Mouse (Mus musculus): Measurements from ENCODE around the gene Ubxn11. TPM values are rescaled to one million over a fixed set of nuclear protein-coding genes. Genes with fewer than 3 reads are reported as not detected.

Gene Ubxn11
- polyA plus RNA-seq, 1 experiment from 2014 or later: 9.6 TPM

GRCm38 (mm10) chr4:134092382-134093288, 9.7 kb upstream of the Ubxn11 start:
- H3K4me1 ChIP-seq (replicated peaks): no peaks in the 10 kb centered on the region
- no peaks in the 10 kb centered on the region for H3K36me3 ChIP-seq
- H3K27me3 ChIP-seq: no peaks in the 10 kb centered on the region
- no peak overlapping the region for H3K4me3 ChIP-seq (replicated peaks)
- no peak overlapping the region for H3K27ac ChIP-seq
- 73% methylated on average over 6 of the region's 6 CpGs for WGBS
- no peak overlapping the region for H3K9ac ChIP-seq (replicated peaks)
- no peak for ATAC-seq (ENCODE audit: insufficient number of reproducible peaks, insufficient read depth, low FRiP score, low TSS enrichment, low read depth)
- H3K4me2 ChIP-seq: no peak overlapping the region
- H3K9me3 ChIP-seq: no peaks in the 10 kb centered on the region

GRCm38 (mm10) chr4:134094004-134094564, 8.3 kb upstream of the Ubxn11 start:
- 88% methylated on average over 7 of the region's 7 CpGs for WGBS
- Histone ChIP-seq H3K4me2 (no peak overlapping the region), H3K9ac (replicated peaks) (no peak overlapping the region), H3K27me3 (no peaks in the 10 kb centered on the region), H3K9me3 (no peaks in the 10 kb centered on the region), H3K36me3 (no peaks in the 10 kb centered on the region), H3K4me1 (replicated peaks) (no peaks in the 10 kb centered on the region), H3K27ac (no peak overlapping the region), H3K4me3 (replicated peaks) (no peak overlapping the region)
- ATAC-seq (ENCODE audit: insufficient number of reproducible peaks, insufficient read depth, low FRiP score, low TSS enrichment, low read depth): no peak

DNA sequence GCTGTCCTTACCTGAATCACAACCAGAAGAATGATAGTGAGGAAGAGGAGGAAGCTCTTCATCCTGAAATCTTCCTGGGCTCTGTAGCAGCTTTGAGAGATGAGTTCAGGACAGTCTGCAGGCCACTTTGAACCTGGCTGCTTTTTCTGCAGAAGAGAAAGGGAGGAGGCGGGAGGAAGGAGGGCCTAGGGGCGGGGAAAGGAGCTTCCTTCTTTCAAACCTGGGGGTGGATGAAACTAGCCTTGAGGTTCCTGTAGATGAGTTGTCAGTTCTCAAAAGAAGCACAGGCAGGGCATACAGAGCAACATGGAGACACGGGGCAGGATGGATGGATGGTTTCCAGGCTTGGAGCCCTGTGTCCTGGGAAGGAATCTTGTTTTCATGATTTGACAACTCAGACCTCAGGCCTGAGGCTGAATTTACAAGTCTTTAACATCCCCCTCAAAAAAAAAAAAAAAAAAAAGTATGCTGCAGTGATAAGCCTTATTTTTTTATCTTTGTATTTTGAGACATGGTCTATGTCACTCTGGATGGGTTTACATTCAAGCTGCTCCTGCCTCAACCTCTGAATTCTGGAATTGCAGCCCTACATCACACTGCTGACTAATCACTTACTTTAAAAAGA, 7.3 kb upstream of the Ubxn11 start, which contains the start of gene Cd52:
Gene Cd52, minus strand, starts transcription at position 160 of the 625 bp plus-strand sequence.
- H3K4me3 ChIP-seq (replicated peaks): no peak within 1 kb of the TSS
- no peaks in the 10 kb centered on the region for H3K9me3 ChIP-seq
- no peaks in the 10 kb centered on the region for H3K4me1 ChIP-seq (replicated peaks)
- no peak within 1 kb of the TSS for H3K9ac ChIP-seq (replicated peaks)
- no peak for ATAC-seq (ENCODE audit: insufficient number of reproducible peaks, insufficient read depth, low FRiP score, low TSS enrichment, low read depth)
- no peak within 1 kb of the TSS for H3K4me2 ChIP-seq
- no peak within 1 kb of the TSS for H3K27ac ChIP-seq
- H3K27me3 ChIP-seq: no peaks in the 10 kb centered on the region
- WGBS: 69% methylated on average over 3 of the region's 3 CpGs
- no peaks in the 10 kb centered on the region for H3K36me3 ChIP-seq

- ATAC-seq (ENCODE audit: insufficient number of reproducible peaks, insufficient read depth, low FRiP score, low TSS enrichment, low read depth): no peak
- WGBS: 85% methylated on average over 3 of the region's 3 CpGs
Observed at GRCm38 (mm10) chr4:134096120-134096519, 6.2 kb upstream of the Ubxn11 start.

DNA sequence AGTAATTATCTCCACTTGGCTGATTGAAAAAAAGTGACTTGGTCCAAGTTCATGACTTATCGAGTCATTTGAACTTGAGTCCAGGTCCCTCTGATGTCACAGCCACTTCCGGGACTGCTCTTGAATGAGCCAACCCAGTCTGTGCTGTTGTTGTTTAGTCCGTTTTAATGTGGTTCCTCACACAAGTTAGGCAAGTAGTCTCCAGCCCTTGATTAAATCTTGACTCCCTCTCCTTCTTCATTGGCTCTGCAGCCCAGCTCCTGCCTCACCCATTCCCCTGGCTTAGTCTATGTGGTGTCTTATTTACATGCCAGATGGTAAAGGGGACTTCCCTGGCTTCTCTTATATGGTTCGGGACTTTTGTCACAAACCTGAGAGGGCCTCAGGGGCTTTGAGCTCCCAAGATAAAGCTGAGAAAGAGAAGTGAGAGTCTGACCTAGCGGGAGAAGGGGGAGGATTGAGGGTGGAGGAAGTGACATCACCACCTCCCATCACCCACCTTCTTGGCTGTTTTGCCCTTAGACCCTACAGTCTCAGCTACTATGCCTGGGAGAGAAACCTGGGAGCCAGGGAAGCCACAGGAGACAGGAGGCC, 5.3 kb upstream of the Ubxn11 start:
- Histone ChIP-seq H3K9ac (replicated peaks) (no peak overlapping the region), H3K4me2 (no peak overlapping the region), H3K36me3 (no peaks in the 10 kb centered on the region), H3K4me3 (replicated peaks) (no peak overlapping the region), H3K27me3 (no peaks in the 10 kb centered on the region), H3K4me1 (replicated peaks) (no peaks in the 10 kb centered on the region), H3K9me3 (no peaks in the 10 kb centered on the region), H3K27ac (no peak overlapping the region)
- no peak for ATAC-seq (ENCODE audit: insufficient number of reproducible peaks, insufficient read depth, low FRiP score, low TSS enrichment, low read depth)
- 78% methylated on average over 5 of the region's 5 CpGs for WGBS

More at GRCm38 (mm10) chr4:134096120-134096519, 6.2 kb upstream of the Ubxn11 start:
- no peaks in the 10 kb centered on the region for H3K27me3 ChIP-seq
- H3K9ac ChIP-seq (replicated peaks): no peak overlapping the region
- H3K36me3 ChIP-seq: no peaks in the 10 kb centered on the region
- no peaks in the 10 kb centered on the region for H3K9me3 ChIP-seq
- H3K4me2 ChIP-seq: no peak overlapping the region
- H3K4me3 ChIP-seq (replicated peaks): no peak overlapping the region
- H3K27ac ChIP-seq: no peak overlapping the region
- no peaks in the 10 kb centered on the region for H3K4me1 ChIP-seq (replicated peaks)

DNA sequence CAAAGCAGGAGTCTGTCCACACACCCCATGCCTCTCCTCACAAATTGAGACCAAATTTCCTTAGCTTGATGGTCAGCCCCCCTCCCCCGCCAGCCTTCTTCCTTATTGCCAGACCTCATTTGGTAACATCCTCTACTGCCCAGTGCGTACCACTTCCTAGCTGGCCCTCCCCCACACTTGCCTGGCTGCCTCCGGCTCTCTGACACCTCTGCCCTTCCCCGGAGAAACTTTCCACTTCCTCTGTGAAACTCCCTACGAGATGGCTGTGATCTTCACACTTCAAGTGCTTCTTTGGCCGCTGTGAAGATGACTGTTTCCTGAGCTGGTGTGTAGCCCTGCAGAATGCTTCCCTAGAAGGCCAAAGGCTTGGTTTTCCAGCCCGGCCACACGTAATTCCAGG, 3.7 kb upstream of the Ubxn11 start:
- 36% methylated on average over 8 of the region's 8 CpGs for WGBS
- no peaks in the 10 kb centered on the region for H3K9me3 ChIP-seq
- H3K4me1 ChIP-seq (replicated peaks): peaks cover 6% of the 10 kb centered on the region; the same call in 1 of the 2 replicates
- no peak overlapping the region for H3K9ac ChIP-seq (replicated peaks)
- no peak overlapping the region for H3K4me2 ChIP-seq
- H3K4me3 ChIP-seq (replicated peaks): no peak overlapping the region
- H3K27me3 ChIP-seq: no peaks in the 10 kb centered on the region
- no peak overlapping the region for H3K27ac ChIP-seq
- no peaks in the 10 kb centered on the region for H3K36me3 ChIP-seq
- no peak for ATAC-seq (ENCODE audit: insufficient number of reproducible peaks, insufficient read depth, low FRiP score, low TSS enrichment, low read depth)

DNA sequence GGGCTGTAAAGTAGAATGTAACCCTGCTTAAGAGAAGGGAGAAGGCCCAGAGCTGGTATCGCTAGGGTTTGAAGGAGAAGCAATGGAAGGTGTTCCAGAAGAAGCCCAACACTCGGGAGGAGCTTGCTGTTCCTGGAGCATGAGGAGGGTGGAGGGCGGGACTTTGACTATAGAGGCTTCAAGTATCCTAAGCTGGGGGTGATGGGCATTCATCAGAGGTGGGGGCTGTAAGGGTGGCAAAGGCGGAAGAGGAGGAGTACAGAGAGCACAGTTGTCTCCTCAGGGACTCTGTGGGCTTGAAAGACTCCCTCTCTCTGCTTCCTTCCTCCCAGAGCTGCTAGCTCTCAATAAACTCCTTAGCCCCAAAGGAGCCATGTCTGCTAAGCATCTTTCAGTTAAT, 2.1 kb upstream of the Ubxn11 start:
- H3K4me1 ChIP-seq (replicated peaks): peaks cover 6% of the 10 kb centered on the region; the same call in 1 of the 2 replicates
- 72% methylated on average over 4 of the region's 4 CpGs for WGBS
- H3K36me3 ChIP-seq: no peaks in the 10 kb centered on the region
- no peak overlapping the region for H3K27ac ChIP-seq
- H3K27me3 ChIP-seq: no peaks in the 10 kb centered on the region
- H3K4me2 ChIP-seq: no peak overlapping the region
- H3K4me3 ChIP-seq (replicated peaks): no peak overlapping the region
- ATAC-seq (ENCODE audit: insufficient number of reproducible peaks, insufficient read depth, low FRiP score, low TSS enrichment, low read depth): no peak
- H3K9ac ChIP-seq (replicated peaks): no peak overlapping the region
- no peaks in the 10 kb centered on the region for H3K9me3 ChIP-seq

GRCm38 (mm10) chr4:134102742-134103119, 361 bp downstream of the Ubxn11 start:
- H3K4me3 ChIP-seq (replicated peaks): peak overlapping the region; percentile 75
- peak overlapping the region; percentile 68 for H3K9ac ChIP-seq (replicated peaks)
- no peak overlapping the region for H3K27ac ChIP-seq
- no peaks in the 10 kb centered on the region for H3K36me3 ChIP-seq
- 5% methylated on average over 21 of the region's 21 CpGs for WGBS
- no peaks in the 10 kb centered on the region for H3K27me3 ChIP-seq
- H3K4me1 ChIP-seq (replicated peaks): peaks cover 6% of the 10 kb centered on the region; the same call in 1 of the 2 replicates
- ATAC-seq (ENCODE audit: insufficient number of reproducible peaks, insufficient read depth, low FRiP score, low TSS enrichment, low read depth): peak; percentile 22; the same call in 1 of the 2 replicates
- no peaks in the 10 kb centered on the region for H3K9me3 ChIP-seq
- H3K4me2 ChIP-seq: peak overlapping the region; percentile 75

DNA sequence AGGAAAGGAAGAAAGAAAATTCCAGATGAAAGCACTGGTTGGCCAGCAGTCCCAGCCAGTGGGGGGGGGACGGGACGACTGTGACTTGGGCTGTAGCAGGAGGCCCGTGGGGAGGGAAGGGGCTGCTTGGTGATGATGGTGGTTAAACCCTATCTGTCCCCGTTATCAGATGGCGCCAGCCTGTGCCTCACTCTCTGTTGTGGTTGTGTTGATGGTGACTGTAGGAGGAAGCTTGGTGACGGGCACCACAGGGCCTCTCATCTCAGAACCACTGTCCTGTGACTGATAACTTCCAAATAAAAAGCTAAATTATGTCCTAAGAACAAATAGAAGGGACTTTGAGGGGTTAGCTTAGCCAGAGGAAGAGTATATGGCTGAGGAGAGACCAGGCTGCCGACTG, 3.7 kb downstream of the Ubxn11 start:
- WGBS: 74% methylated on average over 7 of the region's 7 CpGs
- no peak overlapping the region for H3K27ac ChIP-seq
- no peak overlapping the region for H3K9ac ChIP-seq (replicated peaks)
- no peak overlapping the region for H3K4me2 ChIP-seq
- H3K27me3 ChIP-seq: no peaks in the 10 kb centered on the region
- no peaks in the 10 kb centered on the region for H3K36me3 ChIP-seq
- peaks cover 6% of the 10 kb centered on the region; the same call in 1 of the 2 replicates for H3K4me1 ChIP-seq (replicated peaks)
- no peak for ATAC-seq (ENCODE audit: insufficient number of reproducible peaks, insufficient read depth, low FRiP score, low TSS enrichment, low read depth)
- H3K4me3 ChIP-seq (replicated peaks): no peak overlapping the region
- H3K9me3 ChIP-seq: no peaks in the 10 kb centered on the region

DNA sequence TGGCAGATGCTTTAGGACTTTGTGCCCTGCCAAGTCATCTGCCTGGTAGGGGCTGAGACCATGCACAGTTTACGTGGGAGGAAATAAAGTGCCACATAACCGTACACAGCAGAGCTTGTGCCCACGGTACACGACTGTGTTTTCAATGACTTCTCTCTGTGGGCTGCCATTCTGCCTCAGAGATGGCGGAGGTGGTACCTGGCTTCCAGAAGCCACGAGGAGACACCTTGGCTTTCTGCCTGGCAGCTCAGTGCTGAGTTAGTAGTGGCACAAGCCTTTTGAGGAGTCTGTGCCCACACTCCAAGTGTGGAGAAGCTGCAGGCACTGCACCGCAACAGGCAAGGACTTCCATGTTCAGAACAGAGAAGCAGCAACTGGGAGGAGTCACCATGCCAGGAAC, 5.4 kb downstream of the Ubxn11 start:
- Histone ChIP-seq H3K9me3 (no peaks in the 10 kb centered on the region), H3K36me3 (no peaks in the 10 kb centered on the region), H3K4me1 (replicated peaks) (peaks cover 6% of the 10 kb centered on the region; the same call in 1 of the 2 replicates), H3K27me3 (no peaks in the 10 kb centered on the region), H3K27ac (no peak overlapping the region), H3K4me3 (replicated peaks) (no peak overlapping the region), H3K9ac (replicated peaks) (0 out of 2 replicates have a peak overlapping the region, but pooled peaks have one; percentile 4), H3K4me2 (no peak overlapping the region)
- 83% methylated on average over 7 of the region's 7 CpGs for WGBS
- no peak for ATAC-seq (ENCODE audit: insufficient number of reproducible peaks, insufficient read depth, low FRiP score, low TSS enrichment, low read depth)

- Histone ChIP-seq H3K27ac (no peak overlapping the region), H3K27me3 (no peaks in the 10 kb centered on the region), H3K9ac (replicated peaks) (0 out of 2 replicates have a peak overlapping the region, but pooled peaks have one; percentile 4), H3K4me2 (no peak overlapping the region), H3K4me3 (replicated peaks) (no peak overlapping the region), H3K36me3 (no peaks in the 10 kb centered on the region), H3K9me3 (no peaks in the 10 kb centered on the region), H3K4me1 (replicated peaks) (peaks cover 3% of the 10 kb centered on the region)
- whole genome bisulfite sequencing: 18% methylated on average over 5 of the region's 5 CpGs
- no peak for ATAC-seq (ENCODE audit: insufficient number of reproducible peaks, insufficient read depth, low FRiP score, low TSS enrichment, low read depth)
Observed at GRCm38 (mm10) chr4:134108196-134108595, 5.8 kb downstream of the Ubxn11 start.
